Mouse (Mus musculus) thymus, adult 2 months (tissue): ENCODE data around the gene Nrxn2.

Source experiments
- CTCF ChIP-seq: fragments of 200-500 bp; IDR thresholded peaks from 2 replicates; pipeline ENCODE4 v1.5.1; 2012; ENCODE audit warnings: mild to moderate bottlenecking, control low read depth, low read length, moderate library complexity, borderline replicate concordance; ENCODE audit not compliant: control insufficient read depth, poor library complexity, insufficient read depth; ENCODE audit errors: extremely low read depth
- POLR2A ChIP-seq: fragments of 200-500 bp; IDR thresholded peaks from 2 replicates; pipeline ENCODE4 v1.6.1; 2012; ENCODE audit warnings: mild to moderate bottlenecking, low read length, control low read depth, moderate library complexity; ENCODE audit not compliant: control insufficient read depth, poor library complexity, insufficient read depth; ENCODE audit errors: extremely low read depth

- TF ChIP-seq CTCF, result no peak
- no peak for TF ChIP-seq POLR2A
Observed at GRCm38 (mm10) chr19:6544712-6545111, 126.2 kb downstream of the Nrxn2 start.
